Mouse (Mus musculus) liver, embryonic 15.5 days (tissue): ENCODE measurements around the gene Epb41l2. TPM values are rescaled to one million over a fixed set of nuclear protein-coding genes. Genes with fewer than 3 reads are reported as not detected.

Experiments
- ATAC-seq: fragments of 200-750 bp; cut with Nextera tagmentation; 2 replicates; pipeline ENCODE4 v1.8.0; 2017; ENCODE audit warnings: moderate number of reproducible peaks, mild to moderate bottlenecking, moderate library complexity; ENCODE audit not compliant: insufficient read depth
- H3K27ac ChIP-seq: fragments of 300-500 bp; sonication (generic); replicated peaks from 2 replicates; pipeline ENCODE4 v1.5.1; 2015; ENCODE audit warnings: mild to moderate bottlenecking, inconsistent platforms
- H3K27me3 ChIP-seq: fragments of 300-500 bp; sonication (generic); 2 replicates; pipeline ENCODE4 v1.6.1; 2015; ENCODE audit warnings: mild to moderate bottlenecking, inconsistent platforms
- H3K36me3 ChIP-seq: fragments of 300-500 bp; sonication (generic); replicated peaks from 2 replicates; pipeline ENCODE4 v1.6.1; 2015; ENCODE audit warnings: moderate library complexity, mild to moderate bottlenecking, inconsistent platforms
- H3K4me1 ChIP-seq: fragments of 300-500 bp; sonication (generic); replicated peaks from 2 replicates; pipeline ENCODE4 v1.6.1; 2015; ENCODE audit warnings: inconsistent platforms
- H3K4me2 ChIP-seq: fragments of 300-500 bp; sonication (generic); 2 replicates; pipeline ENCODE4 v1.6.1; 2015; ENCODE audit warnings: moderate library complexity, mild to moderate bottlenecking, inconsistent platforms
- H3K4me3 ChIP-seq: fragments of 300-500 bp; sonication (generic); replicated peaks from 2 replicates; pipeline ENCODE4 v1.5.1; 2015; ENCODE audit warnings: mild to moderate bottlenecking, inconsistent platforms
- H3K9ac ChIP-seq: fragments of 300-500 bp; sonication (generic); 2 replicates; pipeline ENCODE4 v1.6.1; 2015; ENCODE audit warnings: moderate library complexity, mild to moderate bottlenecking, inconsistent platforms
- H3K9me3 ChIP-seq: fragments of 300-500 bp; sonication (generic); replicated peaks from 2 replicates; pipeline ENCODE4 v1.6.1; 2016; ENCODE audit warnings: inconsistent platforms
- WGBS: fragments of 180-500 bp; shearing (Covaris S2); methylation state at CpG from one replicate; pipeline ENCODE4 v1.1.7; 2015; ENCODE audit warnings: mixed read lengths; ENCODE audit not compliant: insufficient replicate concordance; 5-methylcytosine and 5-hydroxymethylcytosine counted together
- polyA plus RNA-seq: library from polyadenylated mRNA; unstranded; fragments of >200 nt; fragmentation: Nextera tagmentation; extraction: Ambion mirVana; gene quantifications from 2 replicates; pipeline ENCODE4 v1.2.1, GENCODE M21; 2015

Gene Epb41l2
- polyA plus RNA-seq, 1 experiment from 2014 or later: 9.7 TPM

- H3K36me3 ChIP-seq: no peaks in the 10 kb centered on the region
- no peak overlapping the region for H3K4me2 ChIP-seq
- 0 out of 2 replicates have a peak, but pooled peaks cover 5% of the 10 kb centered on the region for H3K4me1 ChIP-seq
- no peak overlapping the region for H3K27ac ChIP-seq
- WGBS: 37% methylated on average over 8 of the region's 8 CpGs
- no peak overlapping the region for H3K4me3 ChIP-seq
- H3K9ac ChIP-seq: no peak overlapping the region
- H3K27me3 ChIP-seq: no peaks in the 10 kb centered on the region
- H3K9me3 ChIP-seq: no peaks in the 10 kb centered on the region
- no peak for ATAC-seq
These were observed 78.7 kb downstream of the Epb41l2 start for GRCm38 (mm10) chr10:25438299-25438680.

- Histone ChIP-seq H3K27me3 (no peaks in the 10 kb centered on the region), H3K36me3 (no peaks in the 10 kb centered on the region; the same call in 1 of the 2 replicates), H3K4me3 (no peak overlapping the region), H3K4me1 (0 out of 2 replicates have a peak, but pooled peaks cover 5% of the 10 kb centered on the region), H3K27ac (no peak overlapping the region), H3K9ac (no peak overlapping the region), H3K4me2 (no peak overlapping the region), H3K9me3 (no peaks in the 10 kb centered on the region)
- no peak for ATAC-seq
- 54% methylated on average over 4 of the region's 4 CpGs for WGBS
These were observed 79.6 kb downstream of the Epb41l2 start for GRCm38 (mm10) chr10:25439163-25439562.

GRCm38 (mm10) chr10:25439856-25440255 is 80.3 kb downstream of the Epb41l2 start:
- no peak overlapping the region for H3K4me2 ChIP-seq
- no peak overlapping the region for H3K9ac ChIP-seq
- no peaks in the 10 kb centered on the region; the same call in 1 of the 2 replicates for H3K36me3 ChIP-seq
- no peak overlapping the region for H3K27ac ChIP-seq
- no peaks in the 10 kb centered on the region for H3K27me3 ChIP-seq
- 76% methylated on average over 3 of the region's 3 CpGs for WGBS
- no peaks in the 10 kb centered on the region for H3K4me1 ChIP-seq
- ATAC-seq: no peak
- H3K4me3 ChIP-seq: no peak overlapping the region
- no peaks in the 10 kb centered on the region for H3K9me3 ChIP-seq

- H3K9me3 ChIP-seq: no peaks in the 10 kb centered on the region
- H3K4me3 ChIP-seq: no peak overlapping the region
- no peak overlapping the region for H3K27ac ChIP-seq
- H3K9ac ChIP-seq: no peak overlapping the region
- 81% methylated on average over 7 of the region's 7 CpGs for WGBS
- no peaks in the 10 kb centered on the region for H3K27me3 ChIP-seq
- H3K36me3 ChIP-seq: no peaks in the 10 kb centered on the region; the same call in 1 of the 2 replicates
- no peak for ATAC-seq
- H3K4me1 ChIP-seq: no peaks in the 10 kb centered on the region
- no peak overlapping the region for H3K4me2 ChIP-seq
These were observed 81.8 kb downstream of the Epb41l2 start for GRCm38 (mm10) chr10:25441405-25441804.

GRCm38 (mm10) chr10:25443626-25444025 is 84.0 kb downstream of the Epb41l2 start:
- no peaks in the 10 kb centered on the region for H3K27me3 ChIP-seq

GRCm38 (mm10) chr10:25444198-25444783 is 84.7 kb downstream of the Epb41l2 start:
- ATAC-seq: no peak
- 69% methylated on average over 5 of the region's 5 CpGs for WGBS
- H3K9me3 ChIP-seq: no peaks in the 10 kb centered on the region
- H3K36me3 ChIP-seq: no peaks in the 10 kb centered on the region; the same call in 1 of the 2 replicates
- H3K9ac ChIP-seq: no peak overlapping the region
- no peaks in the 10 kb centered on the region for H3K4me1 ChIP-seq
- H3K27me3 ChIP-seq: no peaks in the 10 kb centered on the region
- H3K4me3 ChIP-seq: no peak overlapping the region
- H3K4me2 ChIP-seq: no peak overlapping the region
- no peak overlapping the region for H3K27ac ChIP-seq

More at GRCm38 (mm10) chr10:25443626-25444025, 84.0 kb downstream of the Epb41l2 start:
- ATAC-seq: no peak
- Histone ChIP-seq H3K4me1 (no peaks in the 10 kb centered on the region), H3K9me3 (no peaks in the 10 kb centered on the region), H3K4me3 (no peak overlapping the region), H3K27ac (no peak overlapping the region), H3K9ac (no peak overlapping the region), H3K4me2 (no peak overlapping the region), H3K36me3 (no peaks in the 10 kb centered on the region; the same call in 1 of the 2 replicates)
- 76% methylated on average over 6 of the region's 6 CpGs for WGBS

- no peak for ATAC-seq
- 53% methylated on average over 5 of the region's 5 CpGs for WGBS
- no peak overlapping the region for H3K27ac ChIP-seq
- H3K9me3 ChIP-seq: no peaks in the 10 kb centered on the region
- no peak overlapping the region for H3K4me3 ChIP-seq
- H3K4me2 ChIP-seq: no peak overlapping the region
- H3K9ac ChIP-seq: no peak overlapping the region
- H3K36me3 ChIP-seq: no peaks in the 10 kb centered on the region; the same call in 1 of the 2 replicates
- no peaks in the 10 kb centered on the region for H3K4me1 ChIP-seq
- H3K27me3 ChIP-seq: no peaks in the 10 kb centered on the region
These were observed 87.4 kb downstream of the Epb41l2 start for GRCm38 (mm10) chr10:25446953-25447525.

- H3K27me3 ChIP-seq: no peaks in the 10 kb centered on the region
- H3K27ac ChIP-seq: no peak overlapping the region
- H3K4me2 ChIP-seq: no peak overlapping the region
- H3K36me3 ChIP-seq: no peaks in the 10 kb centered on the region; the same call in 1 of the 2 replicates
- 57% methylated on average over 4 of the region's 4 CpGs for WGBS
- no peak overlapping the region for H3K9ac ChIP-seq
- no peaks in the 10 kb centered on the region for H3K4me1 ChIP-seq
- no peaks in the 10 kb centered on the region for H3K9me3 ChIP-seq
- H3K4me3 ChIP-seq: no peak overlapping the region
- ATAC-seq: no peak
These were observed 89.1 kb downstream of the Epb41l2 start for GRCm38 (mm10) chr10:25448676-25449075.

- Histone ChIP-seq H3K4me1 (no peaks in the 10 kb centered on the region), H3K27me3 (no peaks in the 10 kb centered on the region), H3K4me2 (no peak overlapping the region), H3K4me3 (no peak overlapping the region), H3K9me3 (no peaks in the 10 kb centered on the region), H3K36me3 (no peaks in the 10 kb centered on the region; the same call in 1 of the 2 replicates), H3K9ac (no peak overlapping the region), H3K27ac (peak overlapping the region; percentile 41; the same call in 1 of the 2 replicates)
- 37% methylated on average over 11 of the region's 11 CpGs for WGBS
- ATAC-seq: no peak
These were observed 89.9 kb downstream of the Epb41l2 start for GRCm38 (mm10) chr10:25449312-25450020.

GRCm38 (mm10) chr10:25453150-25453549 is 93.6 kb downstream of the Epb41l2 start:
- Histone ChIP-seq H3K27ac (no peak overlapping the region), H3K9me3 (no peaks in the 10 kb centered on the region), H3K4me2 (no peak overlapping the region), H3K9ac (no peak overlapping the region), H3K4me3 (no peak overlapping the region), H3K4me1 (no peaks in the 10 kb centered on the region), H3K27me3 (no peaks in the 10 kb centered on the region), H3K36me3 (no peaks in the 10 kb centered on the region)
- no peak for ATAC-seq
- 72% methylated on average over 9 of the region's 9 CpGs for WGBS

GRCm38 (mm10) chr10:25453772-25454171 is 94.2 kb downstream of the Epb41l2 start:
- H3K9ac ChIP-seq: no peak overlapping the region
- H3K27me3 ChIP-seq: no peaks in the 10 kb centered on the region
- ATAC-seq: no peak
- no peak overlapping the region for H3K27ac ChIP-seq
- no peaks in the 10 kb centered on the region for H3K4me1 ChIP-seq
- 81% methylated on average over 10 of the region's 10 CpGs for WGBS
- no peaks in the 10 kb centered on the region for H3K9me3 ChIP-seq
- no peak overlapping the region for H3K4me2 ChIP-seq
- H3K36me3 ChIP-seq: no peaks in the 10 kb centered on the region
- H3K4me3 ChIP-seq: no peak overlapping the region
